In genomic region chr6:129248243-129248642, GRCm38 (mm10) we compare ENCODE assay signal across 13 mouse cellular contexts. TPM values are rescaled to one million over a fixed set of nuclear protein-coding genes. Genes with fewer than 3 reads are reported as not detected.
A peak's percentile ranks its signal among the peaks of the same experiment; 100 is the strongest.
DNase-seq lines count a peak whose midpoint lies in the region; ATAC-seq and TF ChIP-seq lines count a peak whose summit lies in the region.
"Had no signal": no experiment of that assay in that cellular context is flagged by ENCODE, and none has a peak within 500 bp of the region (broad histone marks: within the 10 kb centered on the region; RNA-seq: fewer than 3 reads in every experiment).

No protein-coding gene starts in this region.

- peak; percentile 71 for TF ChIP-seq CTCF in layer of hippocampus, adult 2 months (conservative IDR thresholded peaks at IDR 0.05)

- H3K4me3 ChIP-seq in layer of hippocampus, adult 2 months, result no peak overlapping the region
- no peak overlapping the region for H3K4me3 ChIP-seq in ES-E14 (ENCODE audit: insufficient read depth in 1 of 2, low read depth in 1 of 2, low read length in 2 of 2, poor library complexity in 1 of 2, severe bottlenecking in 1 of 2)

- peak; percentile 87 for ATAC-seq in inflammation-experienced regulatory T-cells, adult 6 months

- H3K9me3 ChIP-seq in ES-E14 (ENCODE audit: control insufficient read depth, insufficient read depth, low read depth, low read length), result no peaks in the 10 kb centered on the region

- H3K36me3 ChIP-seq in ES-E14 (ENCODE audit: control insufficient read depth, insufficient read depth, low read length, poor library complexity, severe bottlenecking), result no peaks in the 10 kb centered on the region

- no peak overlapping the region for H3K9ac ChIP-seq in ES-E14 (ENCODE audit: insufficient read depth, low read depth, low read length, poor library complexity, severe bottlenecking)

- DNase-seq in layer of hippocampus, adult 2 months (ENCODE audit: low spot score in 2 of 2), result no peak
- no peak for DNase-seq in layer of hippocampus, postnatal 25 days (ENCODE audit: extremely low spot score in 1 of 2, low spot score in 1 of 2)
- peak; percentile 54 to 56 for DNase-seq in B cell, adult 2 months
- DNase-seq in ES-E14 (ENCODE audit: low read depth, low spot score), result no peak
- no peak for DNase-seq in cerebellum, postnatal 14 days
- no peak for DNase-seq in cerebellum, adult 11 months
- DNase-seq in kidney, adult 11 months, result no peak
- DNase-seq: heart, postnatal 10 days; kidney, postnatal 10 days; lung, postnatal 14 days had no signal

- H3K4me1 ChIP-seq in ES-E14 (ENCODE audit: control insufficient read depth in 2 of 2, insufficient read depth in 2 of 2, low read length in 2 of 2, poor library complexity in 1 of 2), result no peaks in the 10 kb centered on the region

- no peak overlapping the region for H3K27ac ChIP-seq in layer of hippocampus, adult 2 months
- no peak overlapping the region for H3K27ac ChIP-seq in ES-E14 (ENCODE audit: insufficient read depth, low read depth, low read length, poor library complexity, severe bottlenecking)

- in situ Hi-C loops in ES-E14 (cut with MboI; ENCODE audit: low sequenced_read_pairs in 2 of 2, unreplicated experiment in 2 of 2), result loop anchor here (5.0 to 10.0 kb wide), 2 partner anchors 393 to 396 kb away; no protein-coding TSS in a partner anchor

TF ChIP-seq in ES-E14, 5 proteins besides CTCF, POLR2A, EP300 and RAD21:
- TF ChIP-seq CHD2 (IDR thresholded peaks at IDR 0.05; ENCODE audit: low read depth, low read length), result no peak
- 0 out of 2 replicates have a peak, but pooled peaks have one; percentile 30 for TF ChIP-seq ZNF384 (IDR thresholded peaks at IDR 0.05; ENCODE audit: low read depth, low read length)

RNA-seq across cellular contexts. Expression of gene Cd69, which starts 27.0 kb away (rescaled TPM):
- total RNA-seq in layer of hippocampus, adult 2 months (2021), result not detected
- not detected for total RNA-seq in layer of hippocampus, postnatal 25 days (2021)
- 0.49 TPM in 1 of 2 replicates, not detected in the other for total RNA-seq in ES-E14 (2012; rRNA removed)
- 100 to 1,000 TPM; 152 to 264 (median 175) TPM for polyA plus RNA-seq in inflammation-experienced regulatory T-cells, adult 6 months (2017; shearing (Covaris generic))
- total RNA-seq: left cerebral cortex, postnatal 14 days had no signal
- polyA plus RNA-seq: neural tube, embryonic 11.5 days had no signal

Comparison
In these comparisons a context has a peak if more than half of its experiments do, and no peak if none do; other contexts are left out.
1. DNase-seq: peak in B cell, adult 2 months (2 of 2); none in layer of hippocampus, adult 2 months (0 of 2), layer of hippocampus, postnatal 25 days (0 of 2), ES-E14 (single experiment), cerebellum, postnatal 14 days (0 of 2), cerebellum, adult 11 months (single experiment) and kidney, adult 11 months (single experiment).